Mouse (Mus musculus) CH12.LX (cell line): ENCODE results near the gene Ppip5k2. TPM values are rescaled to one million over a fixed set of nuclear protein-coding genes. Genes with fewer than 3 reads are reported as not detected.

Source experiments
- DNase-seq: peaks from one replicate; pipeline ENCODE4 v3.0.0-alpha.2; 2013; ENCODE audit errors: extremely low read depth
- H3K27ac ChIP-seq: 2 replicates; pipeline ENCODE4 v1.5.1; 2012; ENCODE audit warnings: low read depth, mild to moderate bottlenecking, control low read depth, moderate library complexity; ENCODE audit not compliant: insufficient read depth
- H3K27me3 ChIP-seq: replicated peaks from 2 replicates; pipeline ENCODE3; 2012; ENCODE audit warnings: inconsistent platforms
- H3K36me3 ChIP-seq, 2 experiments: replicated peaks in 1 of 2; 2 replicates each; pipeline versions ENCODE3 to v1.6.1; 2012; ENCODE audit warnings: inconsistent platforms in 1 of 2, low read length in 1 of 2, mild to moderate bottlenecking in 1 of 2, mixed read lengths in 1 of 2, moderate library complexity in 1 of 2; ENCODE audit not compliant: control insufficient read depth in 1 of 2, insufficient read depth in 1 of 2
- H3K4me1 ChIP-seq, 2 experiments: 2 replicates each; pipeline ENCODE4 v1.6.1; 2012; ENCODE audit warnings: inconsistent platforms in 1 of 2, moderate library complexity in 1 of 2; ENCODE audit not compliant: insufficient read depth in 2 of 2, control insufficient read depth in 1 of 2
- H3K4me2 ChIP-seq: 2 replicates; pipeline ENCODE4 v1.6.1; 2012; ENCODE audit warnings: low read depth, mild to moderate bottlenecking, control low read depth; ENCODE audit not compliant: poor library complexity, insufficient read depth, severe bottlenecking
- H3K4me3 ChIP-seq, 3 experiments: fragments of 150-350 bp in 1 of 3; sonication (generic) in 1 of 3; replicated peaks in 1 of 3; 2 replicates each; pipeline versions ENCODE3 to v1.5.1; 2011 to 2012; ENCODE audit warnings: low read depth in 2 of 3, low read length in 2 of 3, mild to moderate bottlenecking in 2 of 3, moderate library complexity in 2 of 3, control low read depth in 1 of 3, improper control_type of control experiment in 1 of 3, inconsistent platforms in 1 of 3, mixed read lengths in 1 of 3; ENCODE audit not compliant: poor library complexity in 1 of 3
- H3K79me2 ChIP-seq: replicated peaks from 2 replicates; pipeline ENCODE4 v1.6.1; 2012; ENCODE audit warnings: mild to moderate bottlenecking, moderate library complexity; ENCODE audit not compliant: control insufficient read depth, poor library complexity, insufficient read depth, severe bottlenecking; ENCODE audit errors: extremely low read depth
- H3K9ac ChIP-seq: 2 replicates; pipeline ENCODE4 v1.6.1; 2012; ENCODE audit warnings: low read depth, mild to moderate bottlenecking, control low read depth, moderate library complexity; ENCODE audit not compliant: insufficient read depth
- H3K9me3 ChIP-seq: replicated peaks from 2 replicates; pipeline ENCODE3; 2012; ENCODE audit warnings: low read length, inconsistent platforms, mixed read lengths
- BHLHE40 ChIP-seq: IDR thresholded peaks from 2 replicates; pipeline ENCODE4 v1.6.1; 2011; ENCODE audit warnings: mild to moderate bottlenecking, low read depth, low read length, improper control_type of control experiment
- CHD1 ChIP-seq: IDR thresholded peaks from 2 replicates; pipeline ENCODE4 v1.6.1; 2012; ENCODE audit warnings: low read depth, low read length, improper control_type of control experiment, inconsistent platforms
- ELF1 ChIP-seq: IDR thresholded peaks from 2 replicates; pipeline ENCODE4 v1.6.1; 2014; ENCODE audit warnings: low read depth, mild to moderate bottlenecking, inconsistent platforms, low read length, improper control_type of control experiment
- EP300 ChIP-seq: IDR thresholded peaks from 2 replicates; pipeline ENCODE4 v1.6.1; 2011; ENCODE audit warnings: low read length, improper control_type of control experiment
- JUND ChIP-seq: conservative IDR thresholded peaks from 2 replicates; pipeline ENCODE4 v1.6.1; 2011; ENCODE audit warnings: low read depth, low read length, improper control_type of control experiment
- MAZ ChIP-seq: IDR thresholded peaks from 2 replicates; pipeline ENCODE4 v1.6.1; 2012; ENCODE audit warnings: low read depth, mild to moderate bottlenecking, inconsistent platforms, low read length, improper control_type of control experiment, moderate library complexity
- MXI1 ChIP-seq: IDR thresholded peaks from 2 replicates; pipeline ENCODE4 v1.6.1; 2011; ENCODE audit warnings: mild to moderate bottlenecking, low read depth, low read length, improper control_type of control experiment
- NELFE ChIP-seq: IDR thresholded peaks from 2 replicates; pipeline ENCODE4 v1.6.1; 2011; ENCODE audit warnings: low read depth, low read length, improper control_type of control experiment
- NRF1 ChIP-seq: IDR thresholded peaks from 2 replicates; pipeline ENCODE4 v1.6.1; 2014; ENCODE audit warnings: low read depth, mild to moderate bottlenecking, inconsistent platforms, low read length, improper control_type of control experiment, moderate library complexity
- POLR2A ChIP-seq: IDR thresholded peaks from 2 replicates; pipeline ENCODE4 v1.6.1; 2011; ENCODE audit warnings: low read depth, mild to moderate bottlenecking, improper control_type of control experiment, low read length
- UBTF ChIP-seq: IDR thresholded peaks from 2 replicates; pipeline ENCODE4 v1.6.1; 2012; ENCODE audit warnings: low read depth, mild to moderate bottlenecking, inconsistent platforms, low read length, improper control_type of control experiment, moderate library complexity
- ZMIZ1 ChIP-seq: IDR thresholded peaks from 2 replicates; pipeline ENCODE4 v1.6.1; 2012; ENCODE audit warnings: low read depth, mild to moderate bottlenecking, inconsistent platforms, low read length, improper control_type of control experiment
- dilution Hi-C: fragments of 300-500 bp; cut with MboI; formaldehyde crosslinking; loops from 2 replicates; pipeline ENCODE4 v1.14.3; 2020; ENCODE audit warnings: low sequenced_read_pairs; ENCODE audit not compliant: extremely low pct_unique_long_range_greater_than_20kb, extremely low pct_ligation_motif_present
- in situ Hi-C: fragments of 300-500 bp; cut with MboI; formaldehyde crosslinking; loops from 3 replicates; pipeline ENCODE4 v1.14.3; 2019; ENCODE audit warnings: low sequenced_read_pairs, low pct_ligation_motif_present, low pct_unique_long_range_greater_than_20kb, mixed read lengths
- polyA plus RNA-seq: library from polyadenylated mRNA; unstranded; fragments of >175 nt; gene quantifications from 2 replicates; pipeline ENCODE4 v1.2.1, GENCODE M21; 2012; ENCODE audit warnings: low read depth; ENCODE audit not compliant: insufficient read length
- total RNA-seq, 2 experiments: library from RNA; depleted of rRNA; stranded (reverse); fragments of 300-350 nt in 1 of 2; fragments of >200 nt in 1 of 2; gene quantifications; 2 replicates each; pipeline ENCODE4 v1.2.3; 2012 to 2014

Ppip5k2 gene
- total and polyA plus RNA-seq, 3 experiments: 27.4 to 44.9 (median 29.8) TPM

- Histone ChIP-seq H3K9ac (peak overlapping the region; percentile 49; the same call in 1 of the 2 replicates), H3K4me3 (peak overlapping the region; percentile 49 to 80 (median 74)), H3K9me3 (no peaks in the 10 kb centered on the region), H3K4me2 (peak overlapping the region; percentile 53; the same call in 1 of the 2 replicates), H3K36me3 (peaks cover 0 to 3% of the 10 kb centered on the region in 2 experiments), H3K27ac (peak overlapping the region; percentile 62; the same call in 1 of the 2 replicates), H3K79me2 (peaks cover 15% of the 10 kb centered on the region), H3K4me1 (peaks cover 7 to 24% of the 10 kb centered on the region in 2 experiments), H3K27me3 (no peaks in the 10 kb centered on the region)
- in situ Hi-C loops: no loop called here
- peak; percentile 35 for DNase-seq
- TF ChIP-seq MXI1: no peak
- peak; percentile 55 for TF ChIP-seq EP300
- 0 out of 2 replicates have a peak, but pooled peaks have one; percentile 5 for TF ChIP-seq BHLHE40
- dilution Hi-C loops: no loop called here
These were observed 107.9 kb downstream of the Ppip5k2 start for GRCm38 (mm10) chr1:97662324-97662723.

- Histone ChIP-seq H3K27ac (peak within 1 kb of the TSS; percentile 62), H3K9ac (peak within 1 kb of the TSS; percentile 49), H3K27me3 (no peaks in the 10 kb centered on the region), H3K79me2 (peaks cover 18% of the 10 kb centered on the region), H3K4me1 (peaks cover 9 to 31% of the 10 kb centered on the region in 2 experiments), H3K4me2 (peak within 1 kb of the TSS; percentile 53; the same call in 1 of the 2 replicates), H3K36me3 (peaks cover 0 to 3% of the 10 kb centered on the region in 2 experiments), H3K9me3 (no peaks in the 10 kb centered on the region), H3K4me3 (peak within 1 kb of the TSS; percentile 53 to 80 (median 74))
- DNase-seq: peak; percentile 45
- in situ Hi-C loops: no loop called here
- TF ChIP-seq ELF1 (no peak), MAZ (no peak), NRF1 (peak; percentile 48; the same call in 1 of the 2 replicates), CHD1 (no peak), NELFE (peak; percentile 44), UBTF (peak; percentile 77), JUND (no peak), ZMIZ1 (0 out of 2 replicates have a peak, but pooled peaks have one; percentile 55), POLR2A (peak; percentile 66)
- dilution Hi-C loops: no loop called here
These were observed 108.6 kb downstream of the Ppip5k2 start, which contains the start of gene D1Ertd622e for GRCm38 (mm10) chr1:97661406-97662241. Gene D1Ertd622e, minus strand, starts transcription at chr1:97662074.
